Mouse (Mus musculus): ENCODE results near the gene Car3. TPM values are rescaled to one million over a fixed set of nuclear protein-coding genes. Genes with fewer than 3 reads are reported as not detected.

Car3 gene
- polyA plus RNA-seq, 1 experiment = 370 TPM

DNA sequence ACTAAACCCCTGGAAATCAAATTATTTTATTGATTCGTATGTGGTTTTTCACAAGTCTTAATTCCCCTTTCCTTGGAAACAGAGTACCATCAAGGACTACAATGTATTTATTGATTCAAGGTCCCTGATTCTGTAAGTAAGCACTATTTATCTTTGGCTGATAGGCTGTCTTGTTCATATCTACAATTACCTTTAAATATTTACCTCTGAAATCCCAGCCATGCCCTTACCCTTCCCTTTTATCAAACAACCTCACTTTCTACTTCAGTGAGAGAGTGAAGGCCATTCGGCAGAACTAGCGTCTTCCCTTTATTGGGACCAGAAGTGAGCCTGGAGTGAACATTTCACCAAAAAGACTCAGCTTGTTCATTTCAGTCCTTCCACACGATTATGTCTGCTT, 50.5 kb downstream of the Car3 start:
- H3K36me3 ChIP-seq (ENCODE audit: control insufficient read depth, insufficient read depth, low read length) = no peaks in the 10 kb centered on the region
- no peak overlapping the region for H3K4me3 ChIP-seq (ENCODE audit: control insufficient read depth, insufficient read depth, low read length)
- no peak for DNase-seq
- TF ChIP-seq CTCF (IDR thresholded peaks at IDR 0.05; ENCODE audit: borderline replicate concordance, control insufficient read depth, extremely low read depth, insufficient read depth, low read length, poor library complexity) (no peak), POLR2A (IDR thresholded peaks at IDR 0.05; ENCODE audit: control insufficient read depth, extremely low read depth, insufficient read depth, low read length, poor library complexity) (no peak)
- H3K27me3 ChIP-seq (ENCODE audit: control insufficient read depth, insufficient read depth, low read length) = no peaks in the 10 kb centered on the region
- WGBS = 92% methylated on average over 4 of the region's 4 CpGs
- H3K27ac ChIP-seq (ENCODE audit: control insufficient read depth, insufficient read depth, low read length) = no peak overlapping the region
- peaks cover 6% of the 10 kb centered on the region for H3K4me1 ChIP-seq (replicated peaks; ENCODE audit: control insufficient read depth, insufficient read depth, low read length)

DNA sequence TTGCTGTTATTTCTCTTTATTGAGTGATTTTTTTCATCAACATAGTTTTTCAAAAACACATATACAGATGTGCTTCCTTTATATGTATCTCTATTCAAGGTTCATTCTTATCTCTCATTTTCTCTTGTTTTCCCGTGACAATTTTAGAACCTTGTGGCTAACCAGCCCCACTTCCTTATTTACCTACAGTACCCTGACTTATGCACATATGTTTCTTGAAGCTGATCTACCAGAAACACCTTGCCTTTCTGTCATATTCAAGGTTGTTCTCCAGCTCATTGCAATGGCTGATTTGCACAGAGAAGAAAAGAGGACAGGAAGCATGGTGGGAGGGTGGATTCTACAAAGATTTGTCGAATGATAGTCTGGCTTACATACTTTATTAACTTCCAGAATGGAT, 52.0 kb downstream of the Car3 start:
- Histone ChIP-seq H3K27ac (ENCODE audit: control insufficient read depth, insufficient read depth, low read length) (no peak overlapping the region), H3K4me1 (replicated peaks; ENCODE audit: control insufficient read depth, insufficient read depth, low read length) (peaks cover 6% of the 10 kb centered on the region), H3K27me3 (ENCODE audit: control insufficient read depth, insufficient read depth, low read length) (no peaks in the 10 kb centered on the region), H3K36me3 (ENCODE audit: control insufficient read depth, insufficient read depth, low read length) (no peaks in the 10 kb centered on the region), H3K4me3 (ENCODE audit: control insufficient read depth, insufficient read depth, low read length) (no peak overlapping the region)
- no peak for DNase-seq
- WGBS = 9% methylated on average over 2 of the region's 2 CpGs
- no peak for TF ChIP-seq POLR2A (IDR thresholded peaks at IDR 0.05; ENCODE audit: control insufficient read depth, extremely low read depth, insufficient read depth, low read length, poor library complexity)
- no peak for TF ChIP-seq CTCF (IDR thresholded peaks at IDR 0.05; ENCODE audit: borderline replicate concordance, control insufficient read depth, extremely low read depth, insufficient read depth, low read length, poor library complexity)

GRCm38 (mm10) chr3:14917261-14917660, 53.9 kb downstream of the Car3 start:
- Histone ChIP-seq H3K36me3 (ENCODE audit: control insufficient read depth, insufficient read depth, low read length) (no peaks in the 10 kb centered on the region), H3K27ac (ENCODE audit: control insufficient read depth, insufficient read depth, low read length) (no peak overlapping the region), H3K4me3 (ENCODE audit: control insufficient read depth, insufficient read depth, low read length) (no peak overlapping the region), H3K27me3 (ENCODE audit: control insufficient read depth, insufficient read depth, low read length) (no peaks in the 10 kb centered on the region), H3K4me1 (replicated peaks; ENCODE audit: control insufficient read depth, insufficient read depth, low read length) (peaks cover 6% of the 10 kb centered on the region)
- 88% methylated on average over 2 of the region's 2 CpGs for WGBS
- TF ChIP-seq CTCF (IDR thresholded peaks at IDR 0.05; ENCODE audit: borderline replicate concordance, control insufficient read depth, extremely low read depth, insufficient read depth, low read length, poor library complexity) (no peak), POLR2A (IDR thresholded peaks at IDR 0.05; ENCODE audit: control insufficient read depth, extremely low read depth, insufficient read depth, low read length, poor library complexity) (no peak)
- no peak for DNase-seq

Other genes with a start within 250 kb of the Car3 start
- gene Car13, start 221.8 kb upstream of the Car3 start, polyA plus RNA-seq (2012; rRNA removed) = 2.5 TPM in 2 replicates
- 0.38 TPM in 2 replicates for gene Car1, start 55.1 kb upstream of the Car3 start, polyA plus RNA-seq (2012; rRNA removed)
- 26.7 and 30.9 TPM in 2 replicates for gene Car2, start 22.8 kb downstream of the Car3 start, polyA plus RNA-seq (2012; rRNA removed)

Data from thymus, adult 2 months (tissue).